ENCODE assay signal across 23 mouse cellular contexts in genomic region chr13:118828604-118829381, GRCm38 (mm10).
DNase-seq lines count a peak whose midpoint lies in the region; ATAC-seq and TF ChIP-seq lines count a peak whose summit lies in the region.
"Had no signal": no experiment of that assay in that cellular context is flagged by ENCODE, and none has a peak within 500 bp of the region (broad histone marks: within the 10 kb centered on the region; RNA-seq: fewer than 3 reads in every experiment).

No protein-coding gene starts in this region.

- TF ChIP-seq EP300 in lung, postnatal 0 days (IDR thresholded peaks at IDR 0.05), result peak; percentile 51; the same call in 1 of the 2 replicates

- no peak for TF ChIP-seq CTCF in lung, embryonic 14.5 days (IDR thresholded peaks at IDR 0.05; ENCODE audit: low read depth)
- no peak for TF ChIP-seq CTCF in lung, postnatal 0 days (IDR thresholded peaks at IDR 0.05)

- no peak overlapping the region for H3K4me2 ChIP-seq in lung, embryonic 14.5 days
- H3K4me2 ChIP-seq in lung, postnatal 0 days (replicated peaks; ENCODE audit: low read depth, low read length), result no peak overlapping the region
- H3K4me2 ChIP-seq: embryonic facial prominence, embryonic 12.5 days; embryonic facial prominence, embryonic 15.5 days; forebrain, embryonic 15.5 days; heart, embryonic 13.5 days; hindbrain, embryonic 12.5 days; hindbrain, embryonic 15.5 days had no signal

- no peaks in the 10 kb centered on the region for H3K4me1 ChIP-seq in lung, embryonic 14.5 days (ENCODE audit: insufficient read depth)
- H3K4me1 ChIP-seq in lung, postnatal 0 days (ENCODE audit: insufficient read depth, low read depth, low read length), result no peaks in the 10 kb centered on the region
- H3K4me1 ChIP-seq: embryonic facial prominence, embryonic 12.5 days; embryonic facial prominence, embryonic 15.5 days; forebrain, embryonic 15.5 days; heart, embryonic 10.5 days; heart, embryonic 13.5 days; hindbrain, embryonic 12.5 days; hindbrain, embryonic 15.5 days had no signal

- no peaks in the 10 kb centered on the region for H3K36me3 ChIP-seq in lung, embryonic 14.5 days (ENCODE audit: insufficient read depth)
- H3K36me3 ChIP-seq in lung, postnatal 0 days (ENCODE audit: insufficient read depth, low read length), result no peaks in the 10 kb centered on the region
- H3K36me3 ChIP-seq: embryonic facial prominence, embryonic 12.5 days; embryonic facial prominence, embryonic 15.5 days; forebrain, embryonic 15.5 days; heart, embryonic 10.5 days; heart, embryonic 13.5 days; hindbrain, embryonic 12.5 days; hindbrain, embryonic 15.5 days had no signal

- H3K9me3 ChIP-seq in lung, embryonic 14.5 days (ENCODE audit: low read depth, low read length), result no peaks in the 10 kb centered on the region
- no peaks in the 10 kb centered on the region for H3K9me3 ChIP-seq in lung, postnatal 0 days (ENCODE audit: low read length)
- H3K9me3 ChIP-seq: embryonic facial prominence, embryonic 12.5 days; embryonic facial prominence, embryonic 15.5 days; forebrain, embryonic 15.5 days; heart, embryonic 10.5 days; heart, embryonic 13.5 days; hindbrain, embryonic 12.5 days; hindbrain, embryonic 15.5 days had no signal

- no peaks in the 10 kb centered on the region for H3K27me3 ChIP-seq in lung, embryonic 14.5 days (ENCODE audit: insufficient read depth, low read length)
- no peaks in the 10 kb centered on the region for H3K27me3 ChIP-seq in lung, postnatal 0 days (replicated peaks; ENCODE audit: insufficient read depth, low read length)
- H3K27me3 ChIP-seq: embryonic facial prominence, embryonic 12.5 days; embryonic facial prominence, embryonic 15.5 days; forebrain, embryonic 15.5 days; heart, embryonic 13.5 days; hindbrain, embryonic 12.5 days; hindbrain, embryonic 15.5 days had no signal

- no peak overlapping the region for H3K9ac ChIP-seq in lung, embryonic 14.5 days
- H3K9ac ChIP-seq in lung, postnatal 0 days (replicated peaks; ENCODE audit: low read depth), result no peak overlapping the region
- H3K9ac ChIP-seq: embryonic facial prominence, embryonic 12.5 days; embryonic facial prominence, embryonic 15.5 days; forebrain, embryonic 15.5 days; heart, embryonic 13.5 days; hindbrain, embryonic 12.5 days; hindbrain, embryonic 15.5 days had no signal

- ATAC-seq in lung, embryonic 14.5 days (ENCODE audit: insufficient read depth), result peak; percentile 49; the same call in 1 of the 2 replicates
- ATAC-seq in lung, postnatal 0 days, result peak; percentile 74
- ATAC-seq: CD4-positive, CD25-positive, alpha-beta regulatory T cell, adult 4 months; forebrain, embryonic 15.5 days had no signal

- 63% methylated on average over 10 of the region's 10 CpGs for WGBS in lung, embryonic 14.5 days
- 59% methylated on average over 10 of the region's 10 CpGs for WGBS in lung, postnatal 0 days

- no peak overlapping the region for H3K27ac ChIP-seq in lung, embryonic 14.5 days (ENCODE audit: low read depth)
- H3K27ac ChIP-seq in lung, postnatal 0 days (ENCODE audit: low read length), result no peak overlapping the region
- H3K27ac ChIP-seq: embryonic facial prominence, embryonic 12.5 days; embryonic facial prominence, embryonic 15.5 days; forebrain, embryonic 15.5 days; heart, adult 2 months; heart, embryonic 10.5 days; heart, embryonic 13.5 days; hindbrain, embryonic 12.5 days; hindbrain, embryonic 15.5 days had no signal

- peak; percentile 32 for DNase-seq in lung, embryonic 14.5 days
- no peak for DNase-seq in lung, postnatal 14 days
- DNase-seq in lung, postnatal 0 days (ENCODE audit: low spot score), result peak; percentile 73
- no peak for DNase-seq in lung, adult 18-20 months
- DNase-seq in lung, postnatal 25 days (ENCODE audit: low spot score), result peak; percentile 4
- no peak for DNase-seq in right cerebral cortex, postnatal 25 days
- DNase-seq: adrenal gland, adult 2 months; adrenal gland, postnatal 14 days; cerebellum, adult 11 months; cerebellum, adult 2 months; cerebellum, adult 9-11 months; cerebellum, postnatal 25 days; gastrocnemius, postnatal 10 days; gastrocnemius, postnatal 36 days; heart, adult 2 months had no signal

- H3K4me3 ChIP-seq in lung, embryonic 14.5 days (ENCODE audit: low read depth, low read length), result no peak overlapping the region
- no peak overlapping the region for H3K4me3 ChIP-seq in lung, postnatal 0 days (ENCODE audit: low read depth, low read length)
- H3K4me3 ChIP-seq: embryonic facial prominence, embryonic 12.5 days; embryonic facial prominence, embryonic 15.5 days; forebrain, embryonic 15.5 days; heart, adult 2 months; heart, embryonic 10.5 days; heart, embryonic 13.5 days; hindbrain, embryonic 12.5 days; hindbrain, embryonic 15.5 days had no signal

Comparison
In these comparisons a context has a peak if more than half of its experiments do, and no peak if none do; other contexts are left out.
1. DNase-seq: peak in lung, embryonic 14.5 days (single experiment), lung, postnatal 0 days (single experiment) and lung, postnatal 25 days (single experiment); none in lung, postnatal 14 days (single experiment), lung, adult 18-20 months (0 of 2) and right cerebral cortex, postnatal 25 days (single experiment).